In genomic region chr12:16808045-16808444, GRCm38 (mm10) we compare ENCODE assay signal across 8 mouse cellular contexts. TPM values are rescaled to one million over a fixed set of nuclear protein-coding genes. Genes with fewer than 3 reads are reported as not detected.
DNase-seq lines count a peak whose midpoint lies in the region; ATAC-seq and TF ChIP-seq lines count a peak whose summit lies in the region.

No protein-coding gene starts in this region.

- H3K9me3 ChIP-seq in heart, embryonic 10.5 days: no peaks in the 10 kb centered on the region
- no peaks in the 10 kb centered on the region for H3K9me3 ChIP-seq in hindbrain, postnatal 0 days (ENCODE audit: low read length)

- no peak overlapping the region for H3K27ac ChIP-seq in heart, embryonic 10.5 days
- H3K27ac ChIP-seq in bone marrow, adult 2 months (ENCODE audit: control insufficient read depth, insufficient read depth, low read depth, low read length, poor library complexity): no peak overlapping the region
- no peak overlapping the region for H3K27ac ChIP-seq in hindbrain, postnatal 0 days

- WGBS in heart, embryonic 10.5 days: 39% methylated on average over 3 of the region's 3 CpGs
- 30% methylated on average over 3 of the region's 3 CpGs for WGBS in bone marrow, adult 2 months
- 34% methylated on average over 3 of the region's 3 CpGs for WGBS in hindbrain, postnatal 0 days

- no peak overlapping the region for H3K9ac ChIP-seq in hindbrain, postnatal 0 days (replicated peaks; ENCODE audit: low read length)

- DNase-seq in heart, adult 18-20 months: peak; percentile 42 to 68
- DNase-seq in heart, embryonic 10.5 days (ENCODE audit: low spot score): no peak
- DNase-seq in right cerebral cortex, postnatal 10 days (ENCODE audit: low spot score in 2 of 2): peak; percentile 46 to 50
- no peak for DNase-seq in right cerebral cortex, adult 18-20 months
- DNase-seq in hindbrain, postnatal 0 days (ENCODE audit: low spot score): peak; percentile 79
- DNase-seq in mesoderm, embryonic 11.5 days (ENCODE audit: low read depth, low spot score): peak; percentile 50
- no peak for DNase-seq in ovary, adult 18-20 months (ENCODE audit: low spot score)

- peak; percentile 26; the same call in 1 of the 2 replicates for TF ChIP-seq CTCF in bone marrow, adult 2 months (IDR thresholded peaks at IDR 0.05; ENCODE audit: control insufficient read depth, insufficient read depth, low read length)
- peak; percentile 79 for TF ChIP-seq CTCF in hindbrain, postnatal 0 days (IDR thresholded peaks at IDR 0.05; ENCODE audit: low read depth)

- no peak overlapping the region for H3K4me2 ChIP-seq in hindbrain, postnatal 0 days (ENCODE audit: low read depth, low read length)

- peak; percentile 72 for ATAC-seq in hindbrain, postnatal 0 days

- no peaks in the 10 kb centered on the region for H3K36me3 ChIP-seq in heart, embryonic 10.5 days
- no peaks in the 10 kb centered on the region for H3K36me3 ChIP-seq in hindbrain, postnatal 0 days (ENCODE audit: insufficient read depth, low read length)

- peaks cover 44% of the 10 kb centered on the region for H3K27me3 ChIP-seq in heart, embryonic 10.5 days (ENCODE audit: insufficient read depth, poor library complexity, severe bottlenecking)
- no peaks in the 10 kb centered on the region for H3K27me3 ChIP-seq in hindbrain, postnatal 0 days (ENCODE audit: insufficient read depth, low read length)

- no peak overlapping the region for H3K4me3 ChIP-seq in heart, embryonic 10.5 days
- no peak overlapping the region for H3K4me3 ChIP-seq in bone marrow, adult 2 months (replicated peaks; ENCODE audit: control insufficient read depth, low read depth, low read length)
- H3K4me3 ChIP-seq in hindbrain, postnatal 0 days (ENCODE audit: low read length): no peak overlapping the region

- no peak for TF ChIP-seq POLR2A in bone marrow, adult 2 months (IDR thresholded peaks at IDR 0.05; ENCODE audit: borderline replicate concordance, control insufficient read depth, low read depth, low read length)

- H3K4me1 ChIP-seq in heart, embryonic 10.5 days: peaks cover 18% of the 10 kb centered on the region
- no peaks in the 10 kb centered on the region; the same call in 1 of the 2 replicates for H3K4me1 ChIP-seq in bone marrow, adult 2 months (ENCODE audit: control insufficient read depth, insufficient read depth, low read length)
- peaks cover 8% of the 10 kb centered on the region for H3K4me1 ChIP-seq in hindbrain, postnatal 0 days (ENCODE audit: insufficient read depth, low read length)

RNA-seq across cellular contexts. Expression of gene E2f6, which starts 2.7 kb away (rescaled TPM):
- 10 to 100 TPM; 84.6 to 86.7 TPM for total RNA-seq in heart, adult 18-20 months (2021)
- 52.8 and 63.4 TPM in 2 replicates for polyA plus RNA-seq in heart, embryonic 10.5 days (2016; fragmentation: Nextera tagmentation; extraction: Ambion mirVana)
- polyA plus RNA-seq in bone marrow, adult 2 months (2011; ENCODE audit: insufficient read depth, insufficient read length, low replicate concordance, missing spikeins): 9.1 and 9.9 TPM in 2 replicates
- total RNA-seq in hindbrain, postnatal 0 days (2014; rRNA removed): 21.2 and 27.5 TPM in 2 replicates
- 20.0 and 21.3 TPM in 2 replicates for polyA plus RNA-seq in hindbrain, postnatal 0 days (2015; fragmentation: Nextera tagmentation; extraction: Ambion mirVana)

RNA-seq across cellular contexts. Expression of gene Greb1, which starts 7.4 kb away (rescaled TPM):
- under 1 TPM; 0.27 to 0.33 TPM for total RNA-seq in heart, adult 18-20 months (2021)
- polyA plus RNA-seq in heart, embryonic 10.5 days (2016; fragmentation: Nextera tagmentation; extraction: Ambion mirVana): 5.5 TPM in 2 replicates
- not detected in 2 replicates for polyA plus RNA-seq in bone marrow, adult 2 months (2011; ENCODE audit: insufficient read depth, insufficient read length, low replicate concordance, missing spikeins)
- 0.86 and 2.1 TPM in 2 replicates for total RNA-seq in hindbrain, postnatal 0 days (2014; rRNA removed)
- 0.32 and 0.33 TPM in 2 replicates for polyA plus RNA-seq in hindbrain, postnatal 0 days (2015; fragmentation: Nextera tagmentation; extraction: Ambion mirVana)

Comparison
In these comparisons a context has a peak if more than half of its experiments do, and no peak if none do; other contexts are left out.
1. DNase-seq: peak in heart, adult 18-20 months (2 of 2), right cerebral cortex, postnatal 10 days (2 of 2), hindbrain, postnatal 0 days (single experiment) and mesoderm, embryonic 11.5 days (single experiment); none in heart, embryonic 10.5 days (single experiment), right cerebral cortex, adult 18-20 months (single experiment) and ovary, adult 18-20 months (single experiment).